Mouse (Mus musculus) adipocyte (in vitro differentiated cells): ENCODE measurements at regions not wholly inside any gene's neighbourhood (a gene's known extent, or its start where the extent isn't known, plus 50 kb on each side); places are given as distances from the start of the nearest gene placed in this dataset.

Experiments
- DNase-seq: peaks from one replicate; pipeline ENCODE4 v3.0.0-alpha.2; 2016; ENCODE audit warnings: low spot score

- no peak for DNase-seq
Measured at GRCm38 (mm10) chr6:108717681-108718080, 57.3 kb downstream of the Bhlhe40 start.

DNA sequence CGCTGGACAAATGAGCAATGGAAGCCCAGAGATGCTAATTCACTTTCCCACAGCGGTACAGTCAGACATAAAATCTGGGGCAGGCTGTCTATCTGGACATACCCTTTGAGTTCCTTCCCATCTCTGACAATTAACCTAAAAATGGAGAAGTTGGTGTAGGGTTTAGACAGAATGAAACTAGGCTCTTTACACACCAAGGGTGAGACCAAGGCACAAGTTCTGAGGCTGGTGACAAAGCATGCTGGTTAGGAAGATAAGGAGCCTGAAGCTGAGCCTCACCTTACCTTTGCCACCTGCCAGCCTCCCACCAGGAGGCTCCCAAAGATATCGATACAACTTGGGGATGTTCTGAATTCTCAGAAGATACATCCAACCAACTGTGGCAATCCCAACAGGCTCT is 58.5 kb downstream of the Bhlhe40 start:
- no peak for DNase-seq

GRCm38 (mm10) chr6:108719977-108720376 is 59.5 kb downstream of the Bhlhe40 start:
- DNase-seq = no peak

GRCm38 (mm10) chr6:108720978-108721377 is 60.5 kb downstream of the Bhlhe40 start:
- DNase-seq = no peak

- DNase-seq = no peak
Measured at GRCm38 (mm10) chr6:108721557-108721956, 61.1 kb downstream of the Bhlhe40 start.

- DNase-seq = peak; percentile 30
Measured at GRCm38 (mm10) chr6:108723236-108723635, 59.7 kb upstream of the Arl8b start.

DNA sequence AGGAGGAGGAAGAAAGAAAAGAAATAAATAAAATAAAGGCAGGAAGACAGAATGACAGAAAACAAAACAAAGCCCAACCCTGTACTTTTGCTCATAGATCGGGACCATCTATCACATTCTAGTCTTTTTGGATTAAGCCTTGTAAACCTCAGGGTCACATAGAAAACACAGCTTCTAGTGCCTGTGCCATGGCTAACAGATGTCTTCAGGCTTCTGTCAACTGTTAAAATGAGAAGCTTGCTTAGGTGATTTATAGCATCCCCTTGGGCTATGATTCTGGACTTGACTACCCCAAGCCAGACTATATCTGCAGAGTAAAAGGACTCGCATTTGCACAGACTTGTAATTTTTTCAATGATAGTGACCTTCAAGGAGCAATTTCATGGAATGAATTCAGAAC is 59.1 kb upstream of the Arl8b start:
- DNase-seq = no peak

- no peak for DNase-seq
Measured at GRCm38 (mm10) chr6:108731107-108731630, 51.7 kb upstream of the Arl8b start.
